Mouse (Mus musculus): ENCODE data around the gene Rrm2. TPM values are rescaled to one million over a fixed set of nuclear protein-coding genes. Genes with fewer than 3 reads are reported as not detected.
"Not testable (repeated sequence)": the region's sequence is repeated elsewhere in the genome, so short reads cannot be mapped to it uniquely, and the experiment has no call there.

Rrm2 gene
- polyA plus RNA-seq, 1 experiment: 5.9 TPM

DNA sequence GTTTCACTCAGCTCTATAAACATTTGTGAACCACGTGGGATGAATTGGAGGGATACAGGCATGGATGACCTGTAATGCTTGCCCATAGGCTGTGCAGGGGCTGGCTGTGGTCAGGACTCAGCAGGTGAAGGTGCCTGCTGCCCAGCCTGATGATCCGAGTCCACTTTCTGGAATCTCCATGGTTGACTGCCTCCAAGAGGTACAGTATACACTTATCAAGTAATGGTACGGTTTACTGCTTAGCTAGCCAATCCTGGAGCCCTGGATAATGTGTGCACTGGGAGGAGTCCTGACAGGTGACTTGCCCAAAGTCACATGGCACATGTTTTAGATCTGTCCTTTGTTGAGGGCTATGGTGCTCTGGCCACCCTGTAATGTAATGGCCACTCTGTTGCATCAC is 17.7 kb upstream of the Rrm2 start:
- H3K4me3 ChIP-seq (ENCODE audit: low read depth, low read length): no peak overlapping the region
- WGBS: 79% methylated on average over 3 of the region's 3 CpGs
- no peaks in the 10 kb centered on the region for H3K36me3 ChIP-seq (ENCODE audit: control insufficient read depth, insufficient read depth, low read length)
- no peak overlapping the region for H3K27ac ChIP-seq (ENCODE audit: insufficient read depth, low read depth, low read length)
- no peaks in the 10 kb centered on the region for H3K27me3 ChIP-seq (ENCODE audit: control insufficient read depth, insufficient read depth, low read length)
- TF ChIP-seq POLR2A (IDR thresholded peaks at IDR 0.05; ENCODE audit: low read depth, low read length) (no peak), CTCF (IDR thresholded peaks at IDR 0.05; ENCODE audit: extremely low read depth, insufficient read length, insufficient replicate concordance, low read depth, low read length) (no peak)
- peaks cover 3% of the 10 kb centered on the region; the same call in 1 of the 2 replicates for H3K4me1 ChIP-seq (ENCODE audit: control insufficient read depth, insufficient read depth, insufficient read length, low read length)

DNA sequence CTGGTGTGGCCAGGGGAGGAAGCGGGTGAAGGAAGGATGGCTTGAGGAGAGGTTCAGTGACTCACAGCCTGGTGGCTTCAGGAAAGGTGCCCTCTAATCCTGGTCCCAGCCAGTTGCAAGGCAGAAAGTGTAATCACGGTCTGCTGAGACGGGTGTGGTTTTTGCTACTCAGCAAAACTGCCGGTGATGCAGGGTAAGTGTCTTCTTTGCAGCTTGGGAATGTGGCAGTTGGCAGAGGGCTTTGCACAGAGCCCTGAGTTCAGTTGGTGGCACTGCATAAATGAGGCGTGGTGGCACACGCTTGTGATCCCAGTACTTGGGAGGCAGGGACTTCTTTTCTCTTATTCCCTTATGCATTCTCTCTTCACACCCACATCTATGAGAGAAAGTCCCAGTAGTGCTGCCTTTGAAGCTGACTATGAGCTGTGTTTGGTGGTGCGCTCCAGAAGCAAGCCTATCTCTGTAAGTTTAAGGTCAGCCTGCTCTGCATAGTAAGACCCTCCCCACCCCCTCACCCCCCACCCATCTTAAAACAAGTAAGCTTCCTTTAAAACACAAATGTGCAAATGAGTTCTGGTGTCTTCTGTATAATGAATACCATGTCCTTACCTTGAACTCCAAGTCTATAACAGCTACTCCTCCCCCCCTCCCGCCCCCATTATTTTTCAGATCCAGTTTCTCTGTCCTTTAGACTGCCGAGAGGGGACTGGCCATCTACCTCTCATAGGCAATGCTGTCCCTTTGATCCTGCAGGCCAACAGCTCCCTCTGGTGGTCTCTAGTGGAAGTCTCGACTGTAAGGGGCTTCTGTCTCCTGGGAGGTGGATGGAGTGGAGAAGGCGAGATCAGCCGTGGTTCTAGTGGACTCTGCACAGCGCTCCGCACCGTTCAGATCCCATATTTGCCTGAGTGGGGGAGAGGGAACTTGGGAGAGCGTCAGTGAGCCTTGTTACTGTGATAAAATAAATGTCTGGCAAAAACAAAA is 11.2 kb upstream of the Rrm2 start:
- WGBS: 20% methylated on average over 16 of the region's 16 CpGs

DNA sequence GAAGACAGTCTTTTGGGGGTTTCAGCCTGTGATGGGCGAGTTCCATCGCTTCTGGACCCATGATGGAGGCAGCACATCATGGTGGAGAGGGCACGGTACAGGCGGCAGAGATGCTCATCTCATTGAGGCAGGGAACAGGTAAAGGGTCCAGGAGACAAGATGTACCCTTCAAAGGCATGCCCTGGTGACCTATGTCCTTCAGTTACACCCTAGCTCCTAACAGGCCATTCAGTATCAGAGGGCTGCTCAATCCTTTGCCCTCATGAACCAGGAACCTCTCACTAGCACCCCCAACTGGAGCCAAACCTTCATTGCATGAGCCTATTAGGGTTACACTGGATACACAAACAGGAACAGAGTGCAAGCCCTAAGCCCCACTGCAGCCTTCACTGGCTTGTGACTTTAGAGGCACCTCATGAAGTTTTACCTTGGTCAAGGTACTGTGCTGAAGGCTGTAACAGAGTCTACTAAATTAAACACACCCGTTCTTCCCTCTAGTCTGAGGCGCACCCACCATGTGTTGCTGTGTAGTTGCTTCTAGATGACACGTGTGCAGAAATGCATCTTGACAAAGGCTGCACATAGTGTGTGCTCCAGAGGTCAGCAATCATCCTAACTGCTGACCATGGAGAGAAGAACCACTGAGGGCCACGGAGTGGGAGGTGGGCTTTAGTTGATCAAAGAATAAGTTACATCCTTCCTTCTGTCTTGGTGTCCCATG is 10.4 kb upstream of the Rrm2 start:
- no peak for TF ChIP-seq POLR2A (IDR thresholded peaks at IDR 0.05; ENCODE audit: low read depth, low read length)
- peaks cover 1% of the 10 kb centered on the region; the same call in 1 of the 2 replicates for H3K4me1 ChIP-seq (ENCODE audit: control insufficient read depth, insufficient read depth, insufficient read length, low read length)
- H3K27ac ChIP-seq (ENCODE audit: insufficient read depth, low read depth, low read length): no peak overlapping the region
- 58% methylated on average over 8 of the region's 8 CpGs for WGBS
- H3K36me3 ChIP-seq (ENCODE audit: control insufficient read depth, insufficient read depth, low read length): no peaks in the 10 kb centered on the region
- H3K27me3 ChIP-seq (ENCODE audit: control insufficient read depth, insufficient read depth, low read length): no peaks in the 10 kb centered on the region
- no peak overlapping the region for H3K4me3 ChIP-seq (ENCODE audit: low read depth, low read length)

More for the DNA sequence above, 11.2 kb upstream of the Rrm2 start:
- Histone ChIP-seq H3K36me3 (ENCODE audit: control insufficient read depth, insufficient read depth, low read length) (no peaks in the 10 kb centered on the region), H3K27ac (ENCODE audit: insufficient read depth, low read depth, low read length) (no peak overlapping the region), H3K4me1 (ENCODE audit: control insufficient read depth, insufficient read depth, insufficient read length, low read length) (peaks cover 1% of the 10 kb centered on the region; the same call in 1 of the 2 replicates), H3K27me3 (ENCODE audit: control insufficient read depth, insufficient read depth, low read length) (no peaks in the 10 kb centered on the region), H3K4me3 (ENCODE audit: low read depth, low read length) (no peak overlapping the region)
- TF ChIP-seq POLR2A (IDR thresholded peaks at IDR 0.05; ENCODE audit: low read depth, low read length) (no peak), CTCF (IDR thresholded peaks at IDR 0.05; ENCODE audit: extremely low read depth, insufficient read length, insufficient replicate concordance, low read depth, low read length) (peak; percentile 96; the same call in 1 of the 2 replicates)

DNA sequence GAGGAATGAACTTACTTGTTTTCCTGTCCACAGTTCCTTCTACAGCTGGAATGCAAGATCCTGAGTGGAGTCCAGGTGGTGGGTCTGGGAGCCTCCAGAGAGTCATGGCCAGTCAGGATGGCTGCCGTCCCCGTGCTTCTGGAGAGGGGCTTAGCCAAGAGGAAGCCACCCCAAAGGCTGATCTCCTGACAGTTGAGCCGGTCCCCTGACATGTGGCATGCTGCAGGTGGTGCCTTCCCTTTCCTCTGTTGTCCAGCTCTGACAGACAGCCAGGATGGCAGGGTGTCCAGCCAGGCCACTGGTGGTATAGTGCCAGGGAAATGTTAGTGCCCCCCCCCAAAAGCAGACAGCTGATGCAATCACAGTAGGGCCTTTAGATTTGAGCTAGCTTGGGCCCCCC is 9.5 kb upstream of the Rrm2 start:
- Histone ChIP-seq H3K36me3 (ENCODE audit: control insufficient read depth, insufficient read depth, low read length) (no peaks in the 10 kb centered on the region), H3K4me1 (ENCODE audit: control insufficient read depth, insufficient read depth, insufficient read length, low read length) (peaks cover 1% of the 10 kb centered on the region; the same call in 1 of the 2 replicates), H3K4me3 (ENCODE audit: low read depth, low read length) (no peak overlapping the region), H3K27ac (ENCODE audit: insufficient read depth, low read depth, low read length) (no peak overlapping the region), H3K27me3 (ENCODE audit: control insufficient read depth, insufficient read depth, low read length) (no peaks in the 10 kb centered on the region)
- no peak for TF ChIP-seq POLR2A (IDR thresholded peaks at IDR 0.05; ENCODE audit: low read depth, low read length)
- no peak for TF ChIP-seq CTCF (IDR thresholded peaks at IDR 0.05; ENCODE audit: extremely low read depth, insufficient read length, insufficient replicate concordance, low read depth, low read length)
- WGBS: 79% methylated on average over 3 of the region's 3 CpGs

DNA sequence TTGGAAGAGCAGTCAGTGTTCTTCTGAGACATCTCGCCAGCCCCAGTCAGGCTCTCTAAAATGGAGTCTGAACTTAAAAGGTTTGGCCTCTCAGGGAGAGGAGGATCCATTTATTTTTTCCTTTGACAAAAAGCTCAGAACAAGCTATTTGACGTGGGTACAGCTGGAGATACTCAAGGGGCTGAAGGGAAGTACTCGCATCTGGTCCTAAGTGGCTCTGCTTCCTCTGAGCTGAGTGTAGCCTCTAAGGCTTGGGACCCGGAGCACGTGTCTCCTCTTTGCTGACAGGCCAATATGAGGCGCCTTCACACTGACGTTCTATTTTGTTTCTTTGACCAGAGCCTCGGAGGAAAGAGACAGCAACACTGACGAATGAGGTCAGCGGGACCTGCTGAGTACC is 8.5 kb upstream of the Rrm2 start:
- WGBS: 72% methylated on average over 10 of the region's 10 CpGs
- no peaks in the 10 kb centered on the region for H3K27me3 ChIP-seq (ENCODE audit: control insufficient read depth, insufficient read depth, low read length)
- no peak overlapping the region for H3K27ac ChIP-seq (ENCODE audit: insufficient read depth, low read depth, low read length)
- H3K4me1 ChIP-seq (ENCODE audit: control insufficient read depth, insufficient read depth, insufficient read length, low read length): peaks cover 1% of the 10 kb centered on the region; the same call in 1 of the 2 replicates
- no peak overlapping the region for H3K4me3 ChIP-seq (ENCODE audit: low read depth, low read length)
- TF ChIP-seq POLR2A (IDR thresholded peaks at IDR 0.05; ENCODE audit: low read depth, low read length): no peak
- TF ChIP-seq CTCF (IDR thresholded peaks at IDR 0.05; ENCODE audit: extremely low read depth, insufficient read length, insufficient replicate concordance, low read depth, low read length): no peak
- no peaks in the 10 kb centered on the region for H3K36me3 ChIP-seq (ENCODE audit: control insufficient read depth, insufficient read depth, low read length)

DNA sequence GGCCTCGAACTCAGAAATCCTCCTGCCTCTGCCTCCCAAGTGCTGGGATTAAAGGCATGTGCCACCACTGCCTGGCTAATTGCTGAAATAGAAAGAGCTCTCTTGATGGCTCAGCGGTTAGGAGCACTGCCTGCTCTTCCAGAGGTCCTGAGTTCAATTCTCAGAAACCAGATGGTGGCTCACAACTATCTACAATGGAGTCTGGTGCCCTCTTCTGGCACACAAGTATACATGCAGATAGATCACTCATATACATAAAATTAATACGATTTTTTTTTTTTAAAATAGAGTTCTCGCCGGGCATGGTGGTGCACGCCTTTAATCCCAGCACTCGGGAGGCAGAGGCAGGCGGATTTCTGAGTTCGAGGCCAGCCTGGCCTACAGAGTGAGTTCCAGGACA is 6.4 kb upstream of the Rrm2 start:
- H3K36me3 ChIP-seq (ENCODE audit: control insufficient read depth, insufficient read depth, low read length); H3K4me1 ChIP-seq (ENCODE audit: control insufficient read depth, insufficient read depth, insufficient read length, low read length); H3K27me3 ChIP-seq (ENCODE audit: control insufficient read depth, insufficient read depth, low read length); H3K27ac ChIP-seq (ENCODE audit: insufficient read depth, low read depth, low read length); H3K4me3 ChIP-seq (ENCODE audit: low read depth, low read length): not testable (repeated sequence)
- 87% methylated on average over 9 of the region's 9 CpGs for WGBS

DNA sequence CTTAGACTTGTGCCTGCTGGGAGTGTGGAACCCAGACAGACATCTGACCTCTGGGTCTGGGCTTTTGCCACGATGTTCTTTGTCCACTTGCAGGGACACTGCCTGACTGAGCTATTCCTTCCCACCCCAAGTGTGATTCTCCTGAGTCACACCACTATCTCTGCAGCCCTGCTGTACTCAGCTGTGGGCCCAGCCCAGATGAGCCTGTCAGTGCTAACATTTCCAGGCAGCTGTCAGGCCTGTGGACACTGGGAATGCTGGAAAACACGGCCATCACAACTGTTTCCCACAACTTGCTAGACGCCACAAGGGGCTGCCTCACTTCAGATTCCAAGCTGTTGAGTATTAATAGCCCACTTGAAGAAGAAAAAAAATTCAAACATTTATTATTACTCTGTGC is 5.0 kb upstream of the Rrm2 start:
- Histone ChIP-seq H3K27ac (ENCODE audit: insufficient read depth, low read depth, low read length) (no peak overlapping the region), H3K4me1 (ENCODE audit: control insufficient read depth, insufficient read depth, insufficient read length, low read length) (peaks cover 8% of the 10 kb centered on the region), H3K27me3 (ENCODE audit: control insufficient read depth, insufficient read depth, low read length) (no peaks in the 10 kb centered on the region), H3K36me3 (ENCODE audit: control insufficient read depth, insufficient read depth, low read length) (no peaks in the 10 kb centered on the region), H3K4me3 (ENCODE audit: low read depth, low read length) (no peak overlapping the region)
- no peak for TF ChIP-seq POLR2A (IDR thresholded peaks at IDR 0.05; ENCODE audit: low read depth, low read length)
- TF ChIP-seq CTCF (IDR thresholded peaks at IDR 0.05; ENCODE audit: extremely low read depth, insufficient read length, insufficient replicate concordance, low read depth, low read length): no peak
- WGBS: 77% methylated on average over 3 of the region's 3 CpGs

All from small intestine, adult 2 months (tissue).